Mouse (Mus musculus): Measurements from ENCODE around the gene Auts2. TPM values are rescaled to one million over a fixed set of nuclear protein-coding genes. Genes with fewer than 3 reads are reported as not detected.

Gene Auts2
- polyA plus RNA-seq, 1 experiment: 39.0 TPM

DNA sequence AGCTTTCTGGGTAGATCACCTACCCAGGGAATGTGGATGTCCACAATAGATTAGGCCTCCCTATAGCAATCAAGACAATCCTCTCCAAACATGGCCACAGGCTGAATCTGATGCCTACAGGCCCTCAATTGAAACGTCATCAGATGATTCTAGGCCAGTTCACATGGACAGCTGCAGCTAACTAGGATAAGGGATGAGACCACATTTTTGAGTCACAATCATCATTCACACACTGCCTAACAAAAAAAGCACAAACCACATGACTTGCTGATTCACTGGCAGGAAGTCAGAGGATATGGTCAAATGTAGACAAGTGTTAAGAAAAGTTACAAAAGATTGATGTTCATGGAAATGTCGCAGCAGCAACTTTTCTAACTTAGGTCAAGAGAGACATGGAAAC lies 581.3 kb downstream of the Auts2 start:
- Histone ChIP-seq H3K27me3 (ENCODE audit: control insufficient read depth, insufficient read depth, low read length) (no peaks in the 10 kb centered on the region), H3K4me1 (ENCODE audit: control insufficient read depth, insufficient read depth, low read length) (no peaks in the 10 kb centered on the region), H3K27ac (ENCODE audit: insufficient read depth, low read length) (no peak overlapping the region), H3K4me3 (replicated peaks; ENCODE audit: insufficient read depth, low read depth, low read length) (no peak overlapping the region)
- 90% methylated on average over 2 of the region's 2 CpGs for WGBS
- no peak for DNase-seq
- no peak for TF ChIP-seq CTCF (IDR thresholded peaks at IDR 0.05; ENCODE audit: borderline replicate concordance, insufficient read depth, low read depth, low read length)
- no peak for TF ChIP-seq POLR2A (IDR thresholded peaks at IDR 0.05; ENCODE audit: borderline replicate concordance, insufficient read depth, low read length)

GRCm38 (mm10) chr5:131960432-131960831 lies 582.7 kb downstream of the Auts2 start:
- H3K27me3 ChIP-seq (ENCODE audit: control insufficient read depth, insufficient read depth, low read length): no peaks in the 10 kb centered on the region
- H3K27ac ChIP-seq (ENCODE audit: insufficient read depth, low read length): no peak overlapping the region
- H3K4me1 ChIP-seq (ENCODE audit: control insufficient read depth, insufficient read depth, low read length): no peaks in the 10 kb centered on the region
- no peak for DNase-seq
- TF ChIP-seq CTCF (IDR thresholded peaks at IDR 0.05; ENCODE audit: borderline replicate concordance, insufficient read depth, low read depth, low read length) (no peak), POLR2A (IDR thresholded peaks at IDR 0.05; ENCODE audit: borderline replicate concordance, insufficient read depth, low read length) (no peak)
- H3K4me3 ChIP-seq (replicated peaks; ENCODE audit: insufficient read depth, low read depth, low read length): no peak overlapping the region

DNA sequence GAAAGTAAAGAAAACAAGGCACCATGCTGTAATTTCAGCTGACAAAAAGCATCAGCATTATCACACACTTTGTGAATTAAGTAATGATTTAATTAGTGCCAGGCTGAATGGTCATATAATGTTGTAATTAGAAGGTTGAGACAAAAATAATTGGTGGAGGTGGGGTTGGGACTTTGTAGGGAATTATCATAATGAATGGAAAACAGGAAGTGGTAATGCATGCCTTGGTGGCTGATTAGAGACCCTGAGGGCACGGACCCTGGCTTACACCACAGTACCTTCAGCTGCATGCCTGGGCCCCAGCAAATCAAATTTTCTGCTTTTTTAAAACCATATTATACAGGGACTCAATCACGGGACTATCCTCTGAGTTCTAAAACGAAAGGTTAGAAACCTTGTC lies 586.1 kb downstream of the Auts2 start:
- no peaks in the 10 kb centered on the region for H3K27me3 ChIP-seq (ENCODE audit: control insufficient read depth, insufficient read depth, low read length)
- H3K4me1 ChIP-seq (ENCODE audit: control insufficient read depth, insufficient read depth, low read length): no peaks in the 10 kb centered on the region
- no peak overlapping the region for H3K4me3 ChIP-seq (replicated peaks; ENCODE audit: insufficient read depth, low read depth, low read length)
- TF ChIP-seq POLR2A (IDR thresholded peaks at IDR 0.05; ENCODE audit: borderline replicate concordance, insufficient read depth, low read length) (no peak), CTCF (IDR thresholded peaks at IDR 0.05; ENCODE audit: borderline replicate concordance, insufficient read depth, low read depth, low read length) (no peak)
- H3K27ac ChIP-seq (ENCODE audit: insufficient read depth, low read length): no peak overlapping the region
- WGBS: 97% methylated on average over 3 of the region's 3 CpGs
- DNase-seq: no peak

GRCm38 (mm10) chr5:131956090-131956489 lies 587.1 kb downstream of the Auts2 start:
- Histone ChIP-seq H3K4me1 (ENCODE audit: control insufficient read depth, insufficient read depth, low read length) (no peaks in the 10 kb centered on the region), H3K27ac (ENCODE audit: insufficient read depth, low read length) (no peak overlapping the region), H3K27me3 (ENCODE audit: control insufficient read depth, insufficient read depth, low read length) (no peaks in the 10 kb centered on the region), H3K4me3 (replicated peaks; ENCODE audit: insufficient read depth, low read depth, low read length) (no peak overlapping the region)
- WGBS: 61% methylated on average over 7 of the region's 7 CpGs
- TF ChIP-seq CTCF (IDR thresholded peaks at IDR 0.05; ENCODE audit: borderline replicate concordance, insufficient read depth, low read depth, low read length) (no peak), POLR2A (IDR thresholded peaks at IDR 0.05; ENCODE audit: borderline replicate concordance, insufficient read depth, low read length) (no peak)
- DNase-seq: no peak

DNA sequence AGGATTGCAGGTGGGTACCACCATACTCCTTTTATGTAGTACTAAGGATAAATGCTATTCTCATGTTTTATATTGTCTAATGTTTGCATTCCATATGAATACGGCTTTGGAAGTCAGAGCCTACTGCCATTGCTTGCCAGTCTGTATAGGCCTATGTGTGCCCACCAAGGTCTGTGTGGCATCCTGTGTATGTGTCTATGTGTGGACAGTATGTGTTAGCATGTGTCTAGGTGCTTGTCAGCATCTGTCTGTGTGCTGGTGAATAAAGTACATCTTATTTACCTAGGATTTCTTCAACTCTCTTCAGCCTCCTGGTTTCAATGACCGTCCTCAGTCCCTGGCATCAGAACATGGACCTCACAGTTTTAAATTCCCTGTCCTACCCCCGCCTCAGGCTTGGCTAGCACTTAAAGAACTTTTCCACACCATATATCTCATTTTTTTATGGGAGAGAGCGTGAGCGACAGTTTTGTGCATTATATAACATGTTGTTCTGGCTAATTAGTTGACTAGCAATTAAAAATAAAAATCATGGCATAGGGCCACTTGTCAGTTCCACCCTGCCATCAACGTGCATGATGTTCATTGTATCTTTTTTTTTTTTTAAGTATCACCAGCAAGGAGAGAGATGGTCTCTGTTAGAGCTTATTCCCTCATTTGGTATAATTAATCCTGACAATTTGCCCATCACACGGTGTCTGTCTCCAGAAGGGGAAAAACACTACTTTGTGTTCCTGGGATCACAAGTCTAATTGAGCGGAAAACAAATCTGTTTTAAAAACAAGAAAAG lies 587.7 kb downstream of the Auts2 start:
- no peak for DNase-seq
- TF ChIP-seq POLR2A (IDR thresholded peaks at IDR 0.05; ENCODE audit: borderline replicate concordance, insufficient read depth, low read length): no peak
- H3K4me3 ChIP-seq (replicated peaks; ENCODE audit: insufficient read depth, low read depth, low read length): no peak overlapping the region
- 94% methylated on average over 8 of the region's 8 CpGs for WGBS
- no peaks in the 10 kb centered on the region for H3K27me3 ChIP-seq (ENCODE audit: control insufficient read depth, insufficient read depth, low read length)
- H3K27ac ChIP-seq (ENCODE audit: insufficient read depth, low read length): no peak overlapping the region
- no peaks in the 10 kb centered on the region for H3K4me1 ChIP-seq (ENCODE audit: control insufficient read depth, insufficient read depth, low read length)

DNA sequence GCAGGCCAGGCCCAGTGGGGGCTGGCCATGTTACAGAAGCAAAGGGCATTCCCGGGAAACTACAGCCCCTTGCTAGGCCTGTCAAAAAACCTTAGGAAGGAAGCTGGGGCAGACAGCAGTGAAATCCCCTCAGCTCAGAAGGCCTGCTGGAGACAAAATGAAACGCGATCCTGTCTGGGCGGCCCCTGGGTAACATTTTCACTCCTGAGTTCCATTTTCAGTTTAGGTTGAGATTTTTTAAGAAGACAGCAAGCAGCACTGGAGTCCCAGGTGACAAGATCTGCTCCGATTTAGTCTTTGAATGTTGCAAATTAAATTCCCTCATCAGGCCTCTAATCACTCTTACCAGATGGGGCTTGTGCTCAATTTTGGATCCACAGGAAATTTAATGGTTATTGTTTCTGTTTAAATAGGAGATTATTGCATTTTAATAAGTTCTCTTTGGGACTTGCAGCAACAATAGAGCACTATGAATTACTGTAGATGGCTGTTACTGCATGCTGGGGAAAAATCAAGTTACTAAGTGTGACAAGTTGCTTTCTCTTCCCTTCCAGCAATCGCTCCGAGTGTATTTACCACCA lies 594.5 kb downstream of the Auts2 start:
- 84% methylated on average over 7 of the region's 7 CpGs for WGBS
- no peak overlapping the region for H3K4me3 ChIP-seq (replicated peaks; ENCODE audit: insufficient read depth, low read depth, low read length)
- H3K27me3 ChIP-seq (ENCODE audit: control insufficient read depth, insufficient read depth, low read length): no peaks in the 10 kb centered on the region
- H3K27ac ChIP-seq (ENCODE audit: insufficient read depth, low read length): no peak overlapping the region
- no peak for TF ChIP-seq CTCF (IDR thresholded peaks at IDR 0.05; ENCODE audit: borderline replicate concordance, insufficient read depth, low read depth, low read length)
- no peak for TF ChIP-seq POLR2A (IDR thresholded peaks at IDR 0.05; ENCODE audit: borderline replicate concordance, insufficient read depth, low read length)
- no peak for DNase-seq
- H3K4me1 ChIP-seq (ENCODE audit: control insufficient read depth, insufficient read depth, low read length): no peaks in the 10 kb centered on the region

DNA sequence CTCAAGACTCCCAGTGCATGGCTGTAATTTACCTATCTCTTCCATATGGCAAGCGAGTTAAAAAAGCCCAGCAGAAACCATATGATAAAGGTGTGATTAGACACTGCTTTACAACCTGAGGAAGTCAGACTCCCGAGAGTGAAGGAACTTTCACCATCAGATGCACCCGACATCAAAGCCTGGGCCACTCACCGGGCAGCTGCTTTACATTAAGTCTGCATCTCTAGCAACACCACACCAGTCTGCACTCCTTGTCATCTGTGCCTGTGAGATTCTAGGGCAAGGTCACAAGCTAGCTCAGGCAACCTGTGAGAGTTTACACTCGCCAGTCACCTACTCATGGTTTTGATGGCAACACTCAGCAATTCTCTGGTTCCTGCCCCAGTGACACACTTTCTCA lies 596.3 kb downstream of the Auts2 start:
- TF ChIP-seq CTCF (IDR thresholded peaks at IDR 0.05; ENCODE audit: borderline replicate concordance, insufficient read depth, low read depth, low read length) (no peak), POLR2A (IDR thresholded peaks at IDR 0.05; ENCODE audit: borderline replicate concordance, insufficient read depth, low read length) (no peak)
- Histone ChIP-seq H3K4me3 (replicated peaks; ENCODE audit: insufficient read depth, low read depth, low read length) (no peak overlapping the region), H3K27me3 (ENCODE audit: control insufficient read depth, insufficient read depth, low read length) (no peaks in the 10 kb centered on the region), H3K4me1 (ENCODE audit: control insufficient read depth, insufficient read depth, low read length) (no peaks in the 10 kb centered on the region), H3K27ac (ENCODE audit: insufficient read depth, low read length) (no peak overlapping the region)
- DNase-seq: no peak
- 95% methylated on average over 5 of the region's 5 CpGs for whole genome bisulfite sequencing

- no peak for DNase-seq
- Histone ChIP-seq H3K27ac (ENCODE audit: insufficient read depth, low read length) (no peak overlapping the region), H3K4me1 (ENCODE audit: control insufficient read depth, insufficient read depth, low read length) (no peaks in the 10 kb centered on the region), H3K27me3 (ENCODE audit: control insufficient read depth, insufficient read depth, low read length) (no peaks in the 10 kb centered on the region), H3K4me3 (replicated peaks; ENCODE audit: insufficient read depth, low read depth, low read length) (no peak overlapping the region)
- TF ChIP-seq CTCF (IDR thresholded peaks at IDR 0.05; ENCODE audit: borderline replicate concordance, insufficient read depth, low read depth, low read length) (no peak), POLR2A (IDR thresholded peaks at IDR 0.05; ENCODE audit: borderline replicate concordance, insufficient read depth, low read length) (no peak)
- 91% methylated on average over 2 of the region's 2 CpGs for WGBS
Measured at GRCm38 (mm10) chr5:131944761-131945160, 598.4 kb downstream of the Auts2 start.

All from cerebellum, adult 2 months (tissue).